Mouse (Mus musculus): ENCODE measurements around the gene Ccdc172.
A peak's percentile ranks its signal among the peaks of the same experiment; 100 is the strongest.

The Ccdc172 gene

GRCm38 (mm10) chr19:58572429-58573071, 60.8 kb downstream of the Ccdc172 start:
- DNase-seq (ENCODE audit: low read depth, low spot score): peak; percentile 85

GRCm38 (mm10) chr19:58573072-58573438, 61.3 kb downstream of the Ccdc172 start:
- no peak for DNase-seq (ENCODE audit: low read depth, low spot score)

- DNase-seq (ENCODE audit: low read depth, low spot score): no peak
Measured at GRCm38 (mm10) chr19:58582018-58582417, 70.2 kb downstream of the Ccdc172 start.

- no peak for DNase-seq (ENCODE audit: low read depth, low spot score)
Measured at GRCm38 (mm10) chr19:58582956-58583355, 71.2 kb downstream of the Ccdc172 start.

GRCm38 (mm10) chr19:58586046-58586445, 74.3 kb downstream of the Ccdc172 start:
- peak; percentile 57 for DNase-seq (ENCODE audit: low read depth, low spot score)

- DNase-seq (ENCODE audit: low read depth, low spot score): no peak
Measured at GRCm38 (mm10) chr19:58590251-58590936, 78.6 kb downstream of the Ccdc172 start.

- DNase-seq (ENCODE audit: low read depth, low spot score): no peak
Measured at GRCm38 (mm10) chr19:58600381-58600780, 88.6 kb downstream of the Ccdc172 start.

Measured in R1 (cell line).